Mouse (Mus musculus) olfactory bulb, adult 2 months (tissue): ENCODE measurements at regions not wholly inside any gene's neighbourhood (a gene's known extent, or its start where the extent isn't known, plus 50 kb on each side); places are given as distances from the start of the nearest gene placed in this dataset.

Source experiments
- H3K27ac ChIP-seq: fragments of 200-500 bp; 2 replicates; pipeline ENCODE4 v1.5.1; 2012; ENCODE audit warnings: low read depth, low read length; ENCODE audit not compliant: insufficient read depth
- H3K4me1 ChIP-seq: fragments of 200-500 bp; 2 replicates; pipeline ENCODE4 v1.6.1; 2012; ENCODE audit warnings: low read length; ENCODE audit not compliant: control insufficient read depth, insufficient read depth
- H3K4me3 ChIP-seq: fragments of 200-500 bp; 2 replicates; pipeline ENCODE4 v1.5.1; 2012; ENCODE audit warnings: mild to moderate bottlenecking, low read depth, low read length, moderate library complexity; ENCODE audit not compliant: insufficient read depth
- CTCF ChIP-seq: fragments of 200-500 bp; IDR thresholded peaks from 2 replicates; pipeline ENCODE4 v1.5.1; 2012; ENCODE audit warnings: low read depth, mild to moderate bottlenecking, low read length, moderate library complexity; ENCODE audit not compliant: insufficient read depth
- POLR2A ChIP-seq: fragments of 200-500 bp; IDR thresholded peaks from 2 replicates; pipeline ENCODE4 v1.6.1; 2012; ENCODE audit warnings: mild to moderate bottlenecking, low read depth, low read length, moderate library complexity; ENCODE audit not compliant: insufficient read depth
- WGBS: fragments of 180-500 bp; shearing (Covaris S2); methylation state at CpG from one replicate; pipeline ENCODE4 v1.1.7; 2018; 5-methylcytosine and 5-hydroxymethylcytosine counted together

DNA sequence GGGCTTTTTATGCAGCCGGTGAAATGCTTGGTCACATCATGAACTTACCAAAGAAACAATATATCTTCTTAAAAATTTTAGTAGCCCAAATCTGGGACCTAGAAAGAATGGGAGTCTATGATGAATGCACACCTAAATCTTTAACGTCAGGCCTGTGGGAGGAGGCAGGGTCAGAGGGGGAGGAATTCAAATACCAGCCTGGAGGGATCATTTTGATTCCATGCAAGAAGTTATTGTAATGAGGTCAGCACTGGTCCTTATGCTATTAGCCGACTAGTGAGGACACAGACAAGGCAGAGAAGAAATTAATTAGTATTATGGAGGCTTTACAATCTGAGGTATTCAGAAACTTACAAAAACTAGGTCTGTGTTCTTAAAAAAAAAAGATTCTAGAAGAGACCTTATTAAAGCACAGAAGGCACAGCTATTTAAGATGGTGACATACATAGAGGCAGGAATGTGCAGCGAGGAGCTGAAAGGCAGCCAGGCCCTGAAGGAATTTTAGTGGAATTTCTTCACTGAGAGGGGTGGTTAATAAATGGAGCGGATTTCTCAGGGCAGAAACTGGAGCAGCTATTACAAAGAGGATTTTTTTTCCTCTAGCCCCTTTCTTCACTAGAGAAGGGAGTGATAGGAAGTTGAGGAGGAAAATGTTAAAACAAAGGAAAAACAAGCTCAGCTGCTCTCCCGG is 95.7 kb upstream of the Rbms1 start:
- no peak overlapping the region for H3K27ac ChIP-seq
- TF ChIP-seq CTCF (no peak), POLR2A (no peak)
- 41% methylated on average over 6 of the region's 6 CpGs for WGBS
- H3K4me3 ChIP-seq, result no peak overlapping the region
- no peaks in the 10 kb centered on the region for H3K4me1 ChIP-seq

DNA sequence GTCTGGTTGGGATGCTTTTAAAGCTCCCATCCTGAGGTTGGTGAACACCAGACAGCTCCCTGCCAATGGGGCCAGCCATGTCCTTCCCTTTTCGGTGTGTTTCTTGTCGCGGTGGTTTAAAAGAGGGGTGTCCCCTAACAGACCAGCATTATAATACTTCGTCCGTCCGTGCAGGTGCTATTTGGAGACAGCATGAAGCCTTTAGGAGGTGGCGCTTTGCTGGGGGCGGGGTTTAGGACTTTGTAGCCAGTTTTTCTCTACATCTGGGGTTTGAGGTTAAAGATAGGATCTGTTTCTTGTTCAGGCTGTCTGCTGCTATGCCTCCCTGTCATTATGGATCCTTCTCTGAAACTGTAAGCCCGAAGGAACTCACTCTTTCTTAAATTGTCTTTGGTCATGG is 89.3 kb upstream of the Rbms1 start:
- no peak for TF ChIP-seq CTCF
- TF ChIP-seq POLR2A, result no peak

DNA sequence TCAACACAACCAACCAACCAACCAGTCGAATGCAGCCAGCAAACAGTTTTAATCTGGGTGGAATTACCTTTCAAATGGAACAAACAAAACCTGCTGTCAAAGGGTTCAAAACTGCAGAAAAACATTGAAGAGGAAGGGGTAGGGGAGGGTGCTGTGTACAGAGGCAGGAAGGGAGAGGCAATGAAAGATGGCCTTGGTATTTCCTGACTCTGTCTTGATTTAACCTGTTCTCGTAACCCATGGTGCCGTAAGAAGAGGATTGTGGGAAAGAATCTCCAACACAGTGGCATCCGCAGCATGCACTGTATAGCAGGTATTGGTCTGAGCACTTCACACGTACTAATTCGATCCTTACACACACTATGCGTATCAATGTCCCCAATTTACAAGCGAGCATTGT is 88.8 kb upstream of the Rbms1 start:
- 95% methylated on average over 8 of the region's 8 CpGs for WGBS
- H3K4me1 ChIP-seq, result no peaks in the 10 kb centered on the region
- H3K27ac ChIP-seq, result no peak overlapping the region
- TF ChIP-seq CTCF (no peak), POLR2A (no peak)
- H3K4me3 ChIP-seq, result no peak overlapping the region

More for the DNA sequence above, 89.3 kb upstream of the Rbms1 start:
- WGBS, result 80% methylated on average over 9 of the region's 9 CpGs
- Histone ChIP-seq H3K4me1 (no peaks in the 10 kb centered on the region), H3K4me3 (no peak overlapping the region), H3K27ac (no peak overlapping the region)

DNA sequence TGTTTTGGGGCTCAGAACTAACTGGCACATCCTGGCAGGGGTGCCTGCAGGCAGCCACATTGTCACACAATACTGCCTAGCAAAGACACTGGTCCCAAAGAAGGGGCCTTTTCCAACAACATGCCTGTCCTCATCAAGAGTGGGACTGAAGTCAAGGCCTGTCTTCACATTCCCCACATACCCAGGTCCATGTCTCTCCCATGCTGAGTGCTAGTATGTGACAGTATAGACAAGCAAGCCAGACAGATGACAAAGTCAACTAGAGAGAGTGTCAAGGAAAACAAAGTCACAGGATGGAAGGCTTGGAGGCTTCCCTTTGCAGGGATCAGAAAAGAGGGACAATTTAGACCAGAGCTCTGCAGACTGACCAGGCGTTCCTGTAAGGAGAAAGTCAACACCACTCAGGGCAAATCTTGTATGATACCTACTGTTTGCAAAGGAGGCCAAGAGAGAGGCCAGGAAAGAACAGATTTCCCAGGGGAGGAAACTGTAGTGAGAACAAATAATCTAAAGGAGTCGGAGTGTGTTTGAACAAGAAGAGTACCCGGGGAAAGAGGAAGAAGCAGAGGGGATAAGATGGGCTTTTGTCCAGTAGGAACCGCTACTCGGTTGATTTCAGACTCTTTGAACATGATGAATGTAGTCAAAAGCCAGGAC is 83.2 kb upstream of the Rbms1 start:
- Histone ChIP-seq H3K4me1 (no peaks in the 10 kb centered on the region), H3K4me3 (no peak overlapping the region), H3K27ac (no peak overlapping the region)
- WGBS, result 87% methylated on average over 5 of the region's 5 CpGs
- TF ChIP-seq CTCF (no peak), POLR2A (no peak)

DNA sequence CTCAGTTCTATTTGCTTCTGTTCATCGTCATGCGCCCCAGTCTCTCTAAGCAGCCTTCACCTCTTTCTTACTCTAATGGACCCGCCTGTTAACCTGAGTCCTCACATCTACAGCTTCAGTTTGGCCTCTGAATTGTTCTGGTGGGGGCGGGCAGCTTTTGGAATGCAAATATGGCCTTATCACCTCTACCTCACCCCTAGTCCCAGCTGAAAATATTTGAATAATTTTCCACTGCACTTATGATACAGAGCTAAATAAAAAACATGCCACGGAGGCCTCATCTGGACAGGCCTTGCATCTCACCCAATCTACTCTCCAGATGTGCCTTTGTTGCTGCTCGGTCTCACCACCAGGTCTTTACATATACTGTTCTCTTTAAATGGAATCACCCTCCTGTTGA is 82.5 kb upstream of the Rbms1 start:
- Histone ChIP-seq H3K27ac (no peak overlapping the region), H3K4me1 (no peaks in the 10 kb centered on the region), H3K4me3 (no peak overlapping the region)
- WGBS, result 96% methylated on average over 6 of the region's 6 CpGs
- TF ChIP-seq POLR2A (no peak), CTCF (no peak)

DNA sequence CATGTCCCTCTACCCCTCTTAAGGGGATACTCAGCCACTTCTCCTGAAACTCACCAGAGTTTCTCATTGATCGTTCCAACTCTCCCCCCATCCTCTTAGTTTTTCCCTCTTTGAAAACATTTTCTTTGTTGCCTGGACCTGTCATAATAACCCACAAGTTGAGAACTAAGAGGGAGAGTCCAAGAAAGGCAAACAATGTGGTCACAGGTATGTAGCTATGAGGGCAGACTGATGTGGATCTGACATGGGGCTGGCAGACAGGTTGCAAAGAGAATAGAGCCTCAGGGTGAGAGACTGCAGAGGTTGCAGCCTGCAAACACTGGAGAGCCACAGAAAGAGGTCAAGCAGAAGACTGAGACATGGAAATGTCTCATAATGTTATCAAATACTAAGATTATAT is 69.9 kb upstream of the Rbms1 start:
- TF ChIP-seq POLR2A (no peak), CTCF (no peak)
- H3K4me1 ChIP-seq, result no peaks in the 10 kb centered on the region
- 93% methylated on average over 1 of the region's 1 CpGs for WGBS
- H3K27ac ChIP-seq, result no peak overlapping the region
- no peak overlapping the region for H3K4me3 ChIP-seq

DNA sequence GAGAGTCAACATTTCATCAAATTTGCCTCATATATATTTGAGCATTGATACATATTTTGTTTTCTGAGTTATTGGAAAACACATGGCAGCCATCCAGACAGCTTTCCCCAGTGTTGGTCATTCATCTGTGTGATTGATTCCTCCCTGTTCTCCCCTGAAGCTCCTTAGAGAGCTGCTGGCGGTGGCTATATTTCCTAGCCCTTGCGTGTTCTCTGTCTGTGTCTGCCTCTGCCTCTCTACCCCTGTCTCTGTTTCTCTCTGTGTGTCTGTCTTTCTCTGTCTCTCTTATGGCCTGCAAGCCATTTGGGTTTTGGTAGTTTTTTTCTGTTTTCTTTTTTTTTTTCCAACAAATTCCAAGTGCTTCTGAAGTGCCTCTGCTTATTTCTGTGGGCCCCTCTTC is 66.7 kb upstream of the Rbms1 start:
- TF ChIP-seq CTCF (no peak), POLR2A (no peak)
- H3K4me3 ChIP-seq, result no peak overlapping the region
- H3K4me1 ChIP-seq, result no peaks in the 10 kb centered on the region
- no peak overlapping the region for H3K27ac ChIP-seq
- 98% methylated on average over 2 of the region's 2 CpGs for WGBS

DNA sequence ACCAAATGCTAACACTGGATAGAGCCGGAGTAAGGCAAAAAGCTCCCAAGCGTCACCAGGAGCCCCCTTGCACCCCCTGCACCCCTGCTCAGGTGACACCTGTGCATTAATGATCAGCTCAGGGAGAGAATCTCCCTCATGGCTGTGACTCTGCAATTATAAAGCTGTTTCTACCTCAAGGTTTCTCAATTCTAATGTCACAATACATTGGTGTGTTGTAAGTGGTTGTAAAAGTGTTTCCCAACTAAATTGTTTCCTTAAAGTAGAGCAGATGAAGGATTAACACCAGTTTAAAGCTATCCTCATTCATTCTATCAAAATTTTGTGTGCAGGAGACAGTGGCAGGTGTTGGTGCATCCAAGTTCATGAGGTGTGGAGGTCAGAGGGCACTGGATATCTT is 65.6 kb upstream of the Rbms1 start:
- WGBS, result 90% methylated on average over 2 of the region's 2 CpGs
- TF ChIP-seq POLR2A, result no peak
- no peak for TF ChIP-seq CTCF
- Histone ChIP-seq H3K27ac (no peak overlapping the region), H3K4me3 (no peak overlapping the region), H3K4me1 (no peaks in the 10 kb centered on the region)

DNA sequence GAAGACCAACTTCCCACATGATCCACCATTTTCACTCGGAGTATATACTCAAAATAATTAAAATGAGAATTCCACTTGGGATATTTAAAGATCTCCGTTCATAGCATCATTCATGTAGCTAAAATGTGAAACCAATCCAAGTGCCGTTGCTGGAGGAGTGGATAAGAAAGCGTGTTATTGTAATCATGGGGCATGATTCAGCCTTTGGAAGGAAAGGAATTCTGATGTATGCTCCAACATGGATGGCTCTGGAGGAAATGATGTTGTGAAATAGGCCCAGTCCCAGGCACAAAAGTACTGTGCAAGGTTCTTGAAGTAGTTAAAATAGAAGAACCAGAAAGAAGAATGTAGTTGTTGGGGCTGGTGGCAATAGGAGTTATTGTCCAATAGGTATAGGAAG is 64.7 kb upstream of the Rbms1 start:
- Histone ChIP-seq H3K27ac (no peak overlapping the region), H3K4me3 (no peak overlapping the region), H3K4me1 (no peaks in the 10 kb centered on the region)
- no peak for TF ChIP-seq POLR2A
- WGBS, result 93% methylated on average over 4 of the region's 4 CpGs

DNA sequence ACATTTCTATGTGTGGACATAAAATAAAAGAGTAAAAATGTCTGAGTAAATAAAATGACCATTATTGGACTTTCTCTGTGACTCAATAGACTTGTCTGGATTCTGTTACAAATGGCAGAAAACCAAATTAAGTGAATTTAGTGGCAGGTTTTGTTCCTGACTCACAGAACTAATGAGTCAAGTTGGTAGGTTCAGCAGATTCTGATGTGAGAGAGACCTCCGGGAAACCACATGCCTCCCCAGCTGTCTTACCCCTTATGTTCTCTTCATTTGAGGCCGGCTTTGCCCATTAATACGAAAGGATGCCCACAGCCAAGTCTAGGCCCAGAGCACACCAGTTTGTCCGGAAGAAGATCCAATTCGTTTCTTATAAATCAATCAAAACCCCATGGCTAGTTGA is 59.4 kb upstream of the Rbms1 start:
- Histone ChIP-seq H3K4me3 (no peak overlapping the region), H3K27ac (no peak overlapping the region), H3K4me1 (no peaks in the 10 kb centered on the region)
- TF ChIP-seq CTCF (no peak), POLR2A (no peak)
- WGBS, result 77% methylated on average over 5 of the region's 5 CpGs
